Mouse (Mus musculus): ENCODE data around the gene Yod1. TPM values are rescaled to one million over a fixed set of nuclear protein-coding genes. Genes with fewer than 3 reads are reported as not detected.

Gene Yod1
- polyA plus RNA-seq, 1 experiment from 2014 or later = 8.6 TPM

DNA sequence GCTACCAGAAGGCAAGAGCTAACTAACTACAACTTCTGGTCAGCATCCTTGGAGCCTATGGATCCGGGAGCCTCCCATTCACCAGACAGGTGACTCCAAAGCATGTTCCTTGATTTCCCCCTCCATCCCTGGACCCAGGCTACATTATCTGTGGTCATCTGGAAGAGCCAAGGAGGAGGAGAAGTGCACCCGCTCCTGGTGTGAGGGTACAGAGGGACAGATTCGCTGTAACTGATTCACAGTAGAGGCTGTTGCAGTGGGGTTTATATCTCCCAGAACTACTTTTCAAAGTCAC is 962 bp upstream of the Yod1 start:
- WGBS = 2% methylated on average over 3 of the region's 3 CpGs
- H3K36me3 ChIP-seq = peaks cover 10% of the 10 kb centered on the region

DNA sequence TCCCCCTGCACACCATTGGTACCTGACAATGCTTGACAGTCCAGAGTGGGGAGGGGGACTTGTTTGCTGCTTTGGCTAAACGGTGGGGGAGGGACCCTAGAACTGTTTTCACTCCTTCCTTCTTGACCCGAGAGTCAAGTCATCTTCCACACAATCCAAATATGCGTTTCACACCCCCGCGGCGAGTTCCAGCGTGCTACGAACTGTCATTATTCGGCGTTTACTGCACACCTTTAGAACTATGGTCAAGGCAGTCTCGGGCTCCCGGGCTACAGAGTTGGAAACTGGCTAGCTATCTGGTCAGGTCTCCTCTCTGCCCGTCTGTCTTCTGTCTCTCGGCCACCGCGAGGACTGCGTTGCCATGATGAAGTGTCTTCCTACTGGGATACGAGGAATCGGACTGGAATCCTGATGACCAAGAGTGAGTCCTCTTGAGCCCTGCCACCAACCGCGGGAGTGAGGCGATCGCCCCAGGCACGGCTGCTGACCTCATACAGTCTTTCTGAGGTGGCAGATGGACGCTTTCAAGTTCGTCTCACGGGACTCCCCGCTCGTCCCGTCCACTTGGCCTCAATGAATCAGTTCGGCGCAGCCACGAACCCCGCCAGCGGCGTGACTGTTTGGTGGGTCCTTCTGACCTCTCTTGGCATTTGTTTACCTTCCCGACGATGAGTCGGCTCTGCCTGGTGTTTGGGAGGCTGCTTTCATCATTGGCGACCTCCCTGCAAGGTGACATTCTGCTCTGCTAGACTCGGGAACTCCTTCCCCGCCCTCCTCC is 425 bp upstream of the Yod1 start:
- peak; percentile 87 for DNase-seq (ENCODE audit: low spot score)
- peaks cover 10% of the 10 kb centered on the region for H3K36me3 ChIP-seq
- peak overlapping the region; percentile 84 for H3K4me3 ChIP-seq
- H3K27me3 ChIP-seq (ENCODE audit: insufficient read depth, poor library complexity, severe bottlenecking) = 0 out of 2 replicates have a peak, but pooled peaks cover 6% of the 10 kb centered on the region
- peak overlapping the region; percentile 96 for H3K27ac ChIP-seq
- no peaks in the 10 kb centered on the region for H3K9me3 ChIP-seq
- peaks cover 17% of the 10 kb centered on the region for H3K4me1 ChIP-seq
- under 1% methylated on average over 42 of the region's 42 CpGs for WGBS

More for the DNA sequence above, 962 bp upstream of the Yod1 start:
- Histone ChIP-seq H3K9me3 (no peaks in the 10 kb centered on the region), H3K4me3 (peak overlapping the region; percentile 84), H3K27ac (peak overlapping the region; percentile 96), H3K4me1 (peaks cover 17% of the 10 kb centered on the region), H3K27me3 (ENCODE audit: insufficient read depth, poor library complexity, severe bottlenecking) (0 out of 2 replicates have a peak, but pooled peaks cover 6% of the 10 kb centered on the region)
- DNase-seq (ENCODE audit: low spot score) = no peak

DNA sequence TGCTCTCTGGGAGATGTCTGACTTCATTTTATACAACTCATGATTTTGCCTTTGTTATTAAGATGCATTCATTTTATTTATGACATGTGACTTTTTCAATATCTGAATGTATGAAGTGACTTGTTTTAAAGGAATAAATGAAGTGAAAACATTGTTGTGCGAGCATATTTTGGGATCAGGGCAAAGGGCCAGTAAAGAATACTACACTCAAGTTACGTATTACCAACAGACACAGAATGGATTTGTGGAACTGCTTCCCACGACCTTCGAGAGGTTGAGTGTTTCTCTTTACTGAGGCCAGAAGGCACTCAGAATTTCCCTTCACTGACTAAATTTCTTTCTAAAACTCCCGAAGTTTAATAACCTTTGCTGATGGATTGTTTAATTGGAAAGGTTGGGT is 7.1 kb downstream of the Yod1 start:
- Histone ChIP-seq H3K27ac (no peak overlapping the region), H3K4me3 (no peak overlapping the region), H3K9me3 (no peaks in the 10 kb centered on the region), H3K27me3 (ENCODE audit: insufficient read depth, poor library complexity, severe bottlenecking) (no peaks in the 10 kb centered on the region), H3K4me1 (no peaks in the 10 kb centered on the region), H3K36me3 (peaks cover 4% of the 10 kb centered on the region)
- WGBS = 92% methylated on average over 5 of the region's 5 CpGs
- DNase-seq (ENCODE audit: low spot score) = no peak

- H3K27ac ChIP-seq = no peak overlapping the region
- H3K27me3 ChIP-seq (ENCODE audit: insufficient read depth, poor library complexity, severe bottlenecking) = no peaks in the 10 kb centered on the region
- no peak overlapping the region for H3K4me3 ChIP-seq
- H3K4me1 ChIP-seq = peaks cover 1% of the 10 kb centered on the region
- 91% methylated on average over 2 of the region's 2 CpGs for WGBS
- no peaks in the 10 kb centered on the region for H3K9me3 ChIP-seq
- no peaks in the 10 kb centered on the region for H3K36me3 ChIP-seq
- no peak for DNase-seq (ENCODE audit: low spot score)
Measured at GRCm38 (mm10) chr1:130726396-130726795, 9.3 kb downstream of the Yod1 start.

GRCm38 (mm10) chr1:130728070-130728469 is 10.9 kb downstream of the Yod1 start:
- Histone ChIP-seq H3K27me3 (ENCODE audit: insufficient read depth, poor library complexity, severe bottlenecking) (no peaks in the 10 kb centered on the region), H3K27ac (no peak overlapping the region), H3K36me3 (no peaks in the 10 kb centered on the region), H3K9me3 (no peaks in the 10 kb centered on the region), H3K4me1 (peaks cover 9% of the 10 kb centered on the region), H3K4me3 (no peak overlapping the region)
- WGBS = 50% methylated on average over 1 of the region's 1 CpGs
- no peak for DNase-seq (ENCODE audit: low spot score)

- no peaks in the 10 kb centered on the region for H3K27me3 ChIP-seq (ENCODE audit: insufficient read depth, poor library complexity, severe bottlenecking)
- DNase-seq (ENCODE audit: low spot score) = no peak
- H3K9me3 ChIP-seq = no peaks in the 10 kb centered on the region
- H3K27ac ChIP-seq = no peak overlapping the region
- no peak overlapping the region for H3K4me3 ChIP-seq
- no peaks in the 10 kb centered on the region for H3K36me3 ChIP-seq
- peaks cover 15% of the 10 kb centered on the region for H3K4me1 ChIP-seq
- WGBS = 88% methylated on average over 3 of the region's 3 CpGs
Measured at GRCm38 (mm10) chr1:130728708-130729107, 11.6 kb downstream of the Yod1 start.

DNA sequence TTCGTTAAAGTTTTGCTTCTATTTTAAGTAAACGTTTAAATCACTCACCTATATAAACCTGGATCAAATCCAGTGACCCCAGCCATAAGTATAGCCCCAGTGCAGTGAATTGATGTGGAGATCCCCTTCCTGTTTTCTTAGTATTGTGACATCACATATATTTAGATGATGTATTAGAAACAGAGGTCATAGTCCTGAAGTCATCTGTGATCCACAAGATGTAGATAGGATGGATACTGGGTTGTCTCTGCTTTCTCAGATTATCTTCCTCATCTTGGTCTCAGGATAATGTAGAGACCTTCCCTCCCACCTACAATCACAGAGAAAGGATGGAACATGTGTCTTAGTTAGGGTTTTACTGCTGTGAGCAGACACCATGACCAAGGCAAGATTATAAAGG is 12.0 kb downstream of the Yod1 start, which contains the start of gene Pfkfb2:
Pfkfb2 (minus strand) TSS at position 101 of the 400 bp plus-strand sequence.
- 71% methylated on average over 2 of the region's 2 CpGs for WGBS
- Histone ChIP-seq H3K4me1 (peaks cover 19% of the 10 kb centered on the region), H3K27ac (no peak within 1 kb of the TSS), H3K36me3 (no peaks in the 10 kb centered on the region), H3K4me3 (no peak within 1 kb of the TSS), H3K9me3 (no peaks in the 10 kb centered on the region), H3K27me3 (ENCODE audit: insufficient read depth, poor library complexity, severe bottlenecking) (no peaks in the 10 kb centered on the region)
- DNase-seq (ENCODE audit: low spot score) = no peak

DNA sequence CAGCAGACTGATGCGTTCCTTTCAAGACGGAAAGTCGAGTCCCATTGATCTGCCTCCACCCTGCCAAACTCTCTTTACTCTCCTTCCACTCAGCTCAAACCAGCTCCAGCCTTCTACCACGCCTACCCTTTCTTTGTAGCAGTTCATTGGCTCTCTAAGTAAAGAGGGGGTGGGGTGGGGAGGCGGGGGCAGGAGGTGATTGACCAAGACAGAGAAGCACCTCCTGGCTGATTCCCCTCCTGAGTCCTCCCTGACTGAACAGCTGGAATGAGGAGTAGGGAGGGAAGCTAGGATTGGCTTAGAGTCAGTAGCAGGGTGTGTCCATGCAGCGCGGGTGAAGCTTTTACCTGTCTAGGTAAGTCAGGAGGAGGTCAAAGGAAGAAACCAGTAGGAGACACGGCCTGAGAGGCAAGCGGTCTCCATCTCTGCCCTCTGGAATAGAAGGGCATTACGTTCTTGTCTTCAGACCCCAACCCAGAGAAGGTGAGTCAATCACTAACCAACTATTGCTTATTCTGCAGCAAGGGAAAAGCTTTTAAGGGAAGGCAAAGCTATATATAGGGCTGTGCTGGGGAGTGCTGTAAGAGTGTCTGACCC is 14.7 kb downstream of the Yod1 start, which contains the start of gene AA986860:
AA986860 (plus strand) TSS at position 236 of the 597 bp plus-strand sequence.
- DNase-seq (ENCODE audit: low spot score) = peak; percentile 92
- H3K4me1 ChIP-seq = peaks cover 25% of the 10 kb centered on the region
- H3K9me3 ChIP-seq = no peaks in the 10 kb centered on the region
- H3K27ac ChIP-seq = no peak within 1 kb of the TSS
- H3K27me3 ChIP-seq (ENCODE audit: insufficient read depth, poor library complexity, severe bottlenecking) = no peaks in the 10 kb centered on the region
- 5% methylated on average over 10 of the region's 10 CpGs for WGBS
- peak within 1 kb of the TSS; percentile 46 for H3K4me3 ChIP-seq
- no peaks in the 10 kb centered on the region for H3K36me3 ChIP-seq

DNA sequence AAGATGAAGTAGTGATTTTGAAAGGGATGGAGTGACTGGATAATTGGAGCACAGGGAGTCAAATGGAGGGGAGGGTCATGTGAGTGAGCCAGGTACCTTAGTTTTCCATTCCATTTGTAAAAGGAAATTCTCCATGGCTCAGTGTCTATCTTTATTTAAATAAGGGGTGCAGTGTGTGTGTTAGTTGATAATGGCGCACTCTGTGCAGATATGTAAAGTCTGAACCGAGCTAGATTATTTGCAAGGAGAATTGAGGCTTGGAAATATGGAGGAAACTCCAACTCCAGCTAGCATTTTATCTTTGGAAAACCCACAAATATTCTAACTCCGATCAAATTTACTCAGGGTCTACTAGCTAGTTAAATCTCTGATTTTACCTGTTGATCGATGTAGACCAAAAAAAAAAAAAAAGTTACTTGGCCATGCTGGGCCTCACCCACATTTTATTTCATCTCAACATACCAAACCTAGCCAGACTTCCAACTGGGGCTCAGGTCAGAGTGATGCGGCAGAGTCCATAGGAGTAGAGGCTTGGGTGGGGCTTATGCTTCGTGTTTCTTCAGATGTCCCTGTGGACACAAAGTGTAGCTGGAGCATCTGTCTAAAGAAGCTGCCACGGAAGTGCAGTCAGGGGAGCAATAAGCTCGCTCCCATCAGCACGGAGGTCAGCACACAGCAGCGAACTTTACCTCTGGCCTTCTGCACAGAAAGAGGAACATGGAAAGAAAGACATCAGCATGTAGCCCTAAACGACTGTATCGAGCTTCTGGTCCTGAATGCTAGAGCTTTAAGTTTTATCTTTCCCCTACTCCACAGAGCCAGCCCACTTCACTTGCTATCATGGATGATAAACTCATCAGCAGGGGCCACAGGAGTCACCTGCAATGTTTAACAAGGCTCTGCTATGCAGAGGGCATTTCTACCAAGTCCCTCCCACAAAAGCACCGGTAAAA is 15.9 kb downstream of the Yod1 start:
- H3K4me1 ChIP-seq = peaks cover 30% of the 10 kb centered on the region
- no peak overlapping the region for H3K27ac ChIP-seq
- 70% methylated on average over 13 of the region's 13 CpGs for WGBS

DNA sequence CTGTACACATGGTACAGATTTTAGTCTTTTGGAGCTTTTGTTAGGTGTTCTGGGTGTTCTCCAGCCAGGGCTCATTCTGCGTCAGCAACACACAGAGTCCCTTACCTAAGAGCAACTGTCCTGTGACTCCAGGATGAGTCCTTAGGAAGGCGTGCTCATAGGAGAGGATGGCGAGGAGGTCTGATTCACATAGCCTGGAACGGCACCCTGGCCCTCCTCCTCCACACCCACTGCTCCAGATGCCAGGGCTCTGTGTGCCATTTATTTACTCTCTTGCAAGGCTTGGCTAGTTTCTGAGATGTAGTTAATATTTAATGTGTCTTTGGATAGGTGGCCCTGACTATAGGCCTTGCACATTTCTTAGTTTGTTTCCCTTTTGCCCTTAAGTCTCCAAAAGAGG is 16.5 kb downstream of the Yod1 start:
- Histone ChIP-seq H3K36me3 (no peaks in the 10 kb centered on the region), H3K4me1 (peaks cover 30% of the 10 kb centered on the region), H3K27me3 (ENCODE audit: insufficient read depth, poor library complexity, severe bottlenecking) (peaks cover 9% of the 10 kb centered on the region; the same call in 1 of the 2 replicates), H3K4me3 (no peak overlapping the region), H3K9me3 (no peaks in the 10 kb centered on the region), H3K27ac (no peak overlapping the region)
- DNase-seq (ENCODE audit: low spot score) = no peak
- 75% methylated on average over 4 of the region's 4 CpGs for WGBS

More for the DNA sequence above, 15.9 kb downstream of the Yod1 start:
- DNase-seq (ENCODE audit: low spot score) = no peak
- no peaks in the 10 kb centered on the region for H3K9me3 ChIP-seq
- H3K36me3 ChIP-seq = no peaks in the 10 kb centered on the region
- 0 out of 2 replicates have a peak, but pooled peaks cover 6% of the 10 kb centered on the region for H3K27me3 ChIP-seq (ENCODE audit: insufficient read depth, poor library complexity, severe bottlenecking)
- H3K4me3 ChIP-seq = no peak overlapping the region

- Histone ChIP-seq H3K36me3 (no peaks in the 10 kb centered on the region), H3K9me3 (no peaks in the 10 kb centered on the region), H3K27ac (no peak overlapping the region), H3K4me3 (no peak overlapping the region), H3K27me3 (ENCODE audit: insufficient read depth, poor library complexity, severe bottlenecking) (peaks cover 10% of the 10 kb centered on the region; the same call in 1 of the 2 replicates), H3K4me1 (peaks cover 30% of the 10 kb centered on the region)
- 66% methylated on average over 5 of the region's 5 CpGs for WGBS
- no peak for DNase-seq (ENCODE audit: low spot score)
Measured at GRCm38 (mm10) chr1:130734452-130734851, 17.3 kb downstream of the Yod1 start.

DNA sequence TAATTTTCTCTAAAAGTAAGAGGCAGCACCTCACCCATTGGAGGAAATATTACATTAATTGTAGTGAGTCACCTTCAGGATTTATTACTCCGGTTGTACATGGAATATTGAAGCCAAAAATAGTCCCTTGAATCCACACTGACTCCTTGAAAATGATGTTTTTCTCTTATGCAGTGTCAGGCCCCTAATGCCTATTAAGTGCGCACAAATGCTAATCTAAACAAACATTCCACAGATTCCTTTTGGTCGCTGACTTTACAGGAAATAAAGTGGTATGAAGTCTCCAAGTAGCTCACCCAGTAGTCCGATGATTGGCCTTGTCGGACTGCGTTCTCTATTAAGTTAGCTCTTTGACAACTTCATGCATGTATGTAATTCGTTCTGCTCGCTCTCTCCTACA is 17.7 kb downstream of the Yod1 start:
- DNase-seq (ENCODE audit: low spot score) = no peak
- Histone ChIP-seq H3K4me1 (peaks cover 30% of the 10 kb centered on the region), H3K4me3 (no peak overlapping the region), H3K9me3 (no peaks in the 10 kb centered on the region), H3K27me3 (ENCODE audit: insufficient read depth, poor library complexity, severe bottlenecking) (peaks cover 10% of the 10 kb centered on the region; the same call in 1 of the 2 replicates), H3K27ac (no peak overlapping the region), H3K36me3 (no peaks in the 10 kb centered on the region)
- 67% methylated on average over 8 of the region's 8 CpGs for WGBS

Data from heart, embryonic 10.5 days (tissue).